Mouse (Mus musculus): ENCODE results near the gene Krtap4-6.
"Not testable (repeated sequence)": the region's sequence is repeated elsewhere in the genome, so short reads cannot be mapped to it uniquely, and the experiment has no call there.

Gene Krtap4-6

GRCm38 (mm10) chr11:99665860-99666259, at the start of gene Krtap4-6:
TSS of gene Krtap4-6 (minus strand) at chr11:99665960.
- in situ Hi-C loops (cut with MboI; ENCODE audit: low sequenced_read_pairs) = no loop called here

GRCm38 (mm10) chr11:99690463-99690862, 24.7 kb upstream of the Krtap4-6 start, which contains the start of gene Gm14190:
TSS of gene Gm14190 (minus strand) at chr11:99690740.
- in situ Hi-C loops (cut with MboI; ENCODE audit: low sequenced_read_pairs) = no loop called here

- in situ Hi-C loops (cut with MboI; ENCODE audit: low sequenced_read_pairs) = not testable (repeated sequence)
Measured at GRCm38 (mm10) chr11:99685235-99685634, 19.5 kb upstream of the Krtap4-6 start.

GRCm38 (mm10) chr11:99683481-99683880, 17.7 kb upstream of the Krtap4-6 start:
- in situ Hi-C loops (cut with MboI; ENCODE audit: low sequenced_read_pairs) = no loop called here

GRCm38 (mm10) chr11:99662802-99663201, 3.0 kb downstream of the Krtap4-6 start:
- in situ Hi-C loops (cut with MboI; ENCODE audit: low sequenced_read_pairs) = no loop called here

GRCm38 (mm10) chr11:99659256-99659655, 6.5 kb downstream of the Krtap4-6 start:
- in situ Hi-C loops (cut with MboI; ENCODE audit: low sequenced_read_pairs) = no loop called here

- in situ Hi-C loops (cut with MboI; ENCODE audit: low sequenced_read_pairs) = not testable (repeated sequence)
Measured at GRCm38 (mm10) chr11:99658467-99659010, 7.2 kb downstream of the Krtap4-6 start, which contains the start of gene Gm11563. TSS of gene Gm11563 (minus strand) at chr11:99658960.

GRCm38 (mm10) chr11:99657051-99657450, 8.7 kb downstream of the Krtap4-6 start:
- in situ Hi-C loops (cut with MboI; ENCODE audit: low sequenced_read_pairs) = no loop called here

- in situ Hi-C loops (cut with MboI; ENCODE audit: low sequenced_read_pairs) = no loop called here
Measured at GRCm38 (mm10) chr11:99650136-99650535, 15.6 kb downstream of the Krtap4-6 start, which contains the start of gene Gm11555. TSS of gene Gm11555 (minus strand) at chr11:99650236.

- in situ Hi-C loops (cut with MboI; ENCODE audit: low sequenced_read_pairs) = no loop called here
Measured at GRCm38 (mm10) chr11:99646444-99646843, 19.3 kb downstream of the Krtap4-6 start.

- in situ Hi-C loops (cut with MboI; ENCODE audit: low sequenced_read_pairs) = no loop called here
Measured at GRCm38 (mm10) chr11:99644351-99644750, 21.4 kb downstream of the Krtap4-6 start.

GRCm38 (mm10) chr11:99643635-99644139, 22.1 kb downstream of the Krtap4-6 start, which contains the start of gene Krtap4-7:
TSS of gene Krtap4-7 (minus strand) at chr11:99644089.
- in situ Hi-C loops (cut with MboI; ENCODE audit: low sequenced_read_pairs) = not testable (repeated sequence)

GRCm38 (mm10) chr11:99640926-99641325, 24.8 kb downstream of the Krtap4-6 start:
- in situ Hi-C loops (cut with MboI; ENCODE audit: low sequenced_read_pairs) = no loop called here

- in situ Hi-C loops (cut with MboI; ENCODE audit: low sequenced_read_pairs) = no loop called here
Measured at GRCm38 (mm10) chr11:99637086-99637485, 28.7 kb downstream of the Krtap4-6 start.

GRCm38 (mm10) chr11:99634653-99635134, 31.1 kb downstream of the Krtap4-6 start, which contains the start of gene Krtap4-2:
TSS of gene Krtap4-2 (minus strand) at chr11:99635084.
- in situ Hi-C loops (cut with MboI; ENCODE audit: low sequenced_read_pairs) = no loop called here

GRCm38 (mm10) chr11:99633293-99633692, 32.5 kb downstream of the Krtap4-6 start:
- in situ Hi-C loops (cut with MboI; ENCODE audit: low sequenced_read_pairs) = no loop called here

GRCm38 (mm10) chr11:99630890-99631289, 34.9 kb downstream of the Krtap4-6 start:
- in situ Hi-C loops (cut with MboI; ENCODE audit: low sequenced_read_pairs) = no loop called here

GRCm38 (mm10) chr11:99628138-99628537, 37.6 kb downstream of the Krtap4-6 start, which contains the start of gene Krtap4-1:
TSS of gene Krtap4-1 (minus strand) at chr11:99628238.
- in situ Hi-C loops (cut with MboI; ENCODE audit: low sequenced_read_pairs) = no loop called here

- in situ Hi-C loops (cut with MboI; ENCODE audit: low sequenced_read_pairs) = no loop called here
Measured at GRCm38 (mm10) chr11:99620335-99620734, 45.4 kb downstream of the Krtap4-6 start, which contains the start of gene Gm11562. TSS of gene Gm11562 (minus strand) at chr11:99620435.
